Mouse (Mus musculus): ENCODE measurements at regions not wholly inside any gene's neighbourhood (a gene's known extent, or its start where the extent isn't known, plus 50 kb on each side); places are given as distances from the start of the nearest gene placed in this dataset.

- ATAC-seq (replicated peaks; ENCODE audit: insufficient number of reproducible peaks, low FRiP score, low TSS enrichment, poor library complexity, severe bottlenecking): no peak
Measured at GRCm38 (mm10) chr12:71470983-71471715, 161.5 kb downstream of the Dact1 start.

GRCm38 (mm10) chr12:71471720-71472119 is 162.0 kb downstream of the Dact1 start:
- ATAC-seq (replicated peaks; ENCODE audit: insufficient number of reproducible peaks, low FRiP score, low TSS enrichment, poor library complexity, severe bottlenecking): no peak

DNA sequence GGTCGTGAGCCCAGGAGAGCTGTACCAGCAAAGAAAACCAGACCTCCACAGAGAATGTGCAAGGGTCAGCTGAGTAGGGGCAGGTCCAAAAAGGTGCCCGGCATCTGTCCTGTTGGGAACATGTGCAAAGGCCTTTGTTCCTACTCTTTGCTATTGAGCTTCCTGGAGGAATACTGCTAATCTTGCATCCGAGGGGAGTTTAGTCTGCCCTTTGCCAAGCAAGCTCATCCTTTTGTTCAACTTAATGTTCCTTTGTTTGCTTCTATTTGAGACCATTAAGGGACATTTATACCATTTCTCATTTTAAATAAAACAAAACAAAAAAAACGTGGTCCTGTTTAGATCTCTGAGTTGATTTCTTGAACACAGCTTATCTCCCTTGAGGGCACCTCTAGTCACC is 166.6 kb downstream of the Dact1 start:
- no peak for ATAC-seq (replicated peaks; ENCODE audit: insufficient number of reproducible peaks, low FRiP score, low TSS enrichment, poor library complexity, severe bottlenecking)

- no peak for ATAC-seq (replicated peaks; ENCODE audit: insufficient number of reproducible peaks, low FRiP score, low TSS enrichment, poor library complexity, severe bottlenecking)
Measured at GRCm38 (mm10) chr12:71477691-71478090, 168.0 kb downstream of the Dact1 start.

- no peak for ATAC-seq (replicated peaks; ENCODE audit: insufficient number of reproducible peaks, low FRiP score, low TSS enrichment, poor library complexity, severe bottlenecking)
Measured at GRCm38 (mm10) chr12:71481371-71481770, 171.7 kb downstream of the Dact1 start.

DNA sequence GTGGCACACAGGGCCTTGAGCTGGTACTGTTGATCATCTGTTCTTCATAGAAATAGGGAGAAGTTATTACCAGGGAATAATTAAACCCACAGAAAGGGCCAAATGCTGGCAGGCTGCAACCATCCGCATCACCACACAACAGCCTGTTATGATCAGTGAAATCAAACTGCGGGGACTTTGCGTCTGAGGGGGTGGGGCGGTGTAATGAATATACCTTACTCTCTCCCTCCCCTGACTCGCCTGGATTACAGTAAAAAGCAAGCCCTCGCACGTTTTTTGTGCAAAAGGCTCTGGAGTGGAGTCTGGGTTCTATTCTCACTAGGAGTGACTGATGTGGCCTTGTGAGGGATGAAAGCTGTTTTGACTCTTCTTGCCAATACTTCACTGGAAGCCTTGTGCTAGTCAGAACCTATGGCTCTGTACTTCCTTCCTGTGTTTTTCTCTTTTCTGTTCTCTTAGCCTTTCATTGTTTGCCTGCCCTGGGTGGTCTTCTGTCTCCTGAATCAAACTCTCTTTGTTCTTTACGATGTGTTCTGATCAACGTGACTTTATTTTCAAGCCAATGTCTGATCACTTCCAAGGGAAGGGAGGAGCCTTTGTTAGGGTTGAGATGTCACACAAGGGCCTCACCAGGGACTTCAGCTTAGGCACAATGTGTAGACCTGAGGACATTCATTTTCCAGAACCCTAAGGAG is 172.4 kb downstream of the Dact1 start:
- ATAC-seq (replicated peaks; ENCODE audit: insufficient number of reproducible peaks, low FRiP score, low TSS enrichment, poor library complexity, severe bottlenecking): no peak

GRCm38 (mm10) chr12:71482619-71483018 is 172.9 kb downstream of the Dact1 start:
- no peak for ATAC-seq (replicated peaks; ENCODE audit: insufficient number of reproducible peaks, low FRiP score, low TSS enrichment, poor library complexity, severe bottlenecking)

- no peak for ATAC-seq (replicated peaks; ENCODE audit: insufficient number of reproducible peaks, low FRiP score, low TSS enrichment, poor library complexity, severe bottlenecking)
Measured at GRCm38 (mm10) chr12:71483536-71484165, 174.0 kb downstream of the Dact1 start.

DNA sequence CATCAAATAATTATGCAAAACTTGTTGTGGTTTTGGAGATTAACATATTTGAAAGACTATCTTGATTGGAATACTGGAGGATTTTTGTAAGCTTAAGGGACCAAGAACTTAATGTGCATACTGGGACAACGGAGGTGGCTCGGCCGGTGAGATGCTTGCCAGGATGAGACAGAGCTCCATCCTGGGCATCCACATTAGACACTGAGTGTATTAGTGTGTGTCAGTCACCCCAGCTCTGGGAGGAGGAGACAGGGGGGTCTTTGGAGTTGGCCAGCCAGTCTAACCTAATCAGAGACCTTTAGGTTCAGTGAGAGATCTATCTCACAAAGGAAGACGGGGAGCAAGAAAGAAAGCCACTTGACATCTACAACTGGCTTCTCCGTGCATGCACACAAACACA is 174.6 kb downstream of the Dact1 start:
- ATAC-seq (replicated peaks; ENCODE audit: insufficient number of reproducible peaks, low FRiP score, low TSS enrichment, poor library complexity, severe bottlenecking): no peak

- no peak for ATAC-seq (replicated peaks; ENCODE audit: insufficient number of reproducible peaks, low FRiP score, low TSS enrichment, poor library complexity, severe bottlenecking)
Measured at GRCm38 (mm10) chr12:71486078-71486477, 176.4 kb downstream of the Dact1 start.

GRCm38 (mm10) chr12:71487591-71488435 is 178.1 kb downstream of the Dact1 start:
- ATAC-seq (replicated peaks; ENCODE audit: insufficient number of reproducible peaks, low FRiP score, low TSS enrichment, poor library complexity, severe bottlenecking): no peak

DNA sequence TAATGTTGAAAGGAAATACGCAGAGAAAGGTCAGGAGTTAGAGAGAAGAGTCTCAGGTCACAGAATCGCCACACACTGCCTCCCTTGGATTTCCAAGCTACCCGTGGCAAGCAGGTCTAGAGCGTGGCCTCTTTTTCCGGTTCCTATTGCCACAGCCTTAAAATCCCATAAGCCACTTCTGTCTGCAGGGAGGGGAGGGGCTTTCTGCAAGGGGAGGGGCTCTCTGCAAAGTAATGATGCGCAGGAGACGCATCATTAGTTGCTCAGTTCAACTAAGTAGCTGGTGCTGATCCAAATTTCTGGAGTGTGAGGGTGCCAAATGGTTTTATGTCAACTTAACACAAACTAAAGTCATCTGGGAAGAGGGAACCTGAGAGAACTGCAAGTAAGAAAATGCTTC is 179.6 kb downstream of the Dact1 start:
- ATAC-seq (replicated peaks; ENCODE audit: insufficient number of reproducible peaks, low FRiP score, low TSS enrichment, poor library complexity, severe bottlenecking): no peak

DNA sequence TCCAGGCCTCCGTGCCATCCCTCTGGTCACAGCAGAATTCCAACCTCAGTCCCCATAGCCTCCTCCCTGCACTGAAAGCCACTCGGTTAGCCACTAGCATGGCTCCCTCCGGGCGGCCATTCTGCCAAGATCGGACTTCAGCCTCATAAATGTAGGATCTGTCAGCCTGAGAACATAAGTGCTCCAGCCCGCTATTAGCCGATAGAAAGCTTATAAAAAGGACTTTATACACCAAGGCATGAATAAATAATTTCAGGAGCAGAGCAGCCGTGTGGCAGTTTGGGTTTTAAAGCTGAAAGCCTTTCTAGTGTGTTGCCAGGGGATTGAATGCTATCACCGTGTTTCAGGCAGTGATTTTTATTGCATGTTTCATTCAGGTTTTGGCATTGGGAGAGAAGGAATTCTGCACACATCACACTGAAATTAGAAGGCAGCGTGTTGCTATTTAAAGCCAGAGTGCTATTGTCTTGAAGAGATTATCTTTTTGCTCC is 185.2 kb downstream of the Dact1 start:
- no peak for ATAC-seq (replicated peaks; ENCODE audit: insufficient number of reproducible peaks, low FRiP score, low TSS enrichment, poor library complexity, severe bottlenecking)

DNA sequence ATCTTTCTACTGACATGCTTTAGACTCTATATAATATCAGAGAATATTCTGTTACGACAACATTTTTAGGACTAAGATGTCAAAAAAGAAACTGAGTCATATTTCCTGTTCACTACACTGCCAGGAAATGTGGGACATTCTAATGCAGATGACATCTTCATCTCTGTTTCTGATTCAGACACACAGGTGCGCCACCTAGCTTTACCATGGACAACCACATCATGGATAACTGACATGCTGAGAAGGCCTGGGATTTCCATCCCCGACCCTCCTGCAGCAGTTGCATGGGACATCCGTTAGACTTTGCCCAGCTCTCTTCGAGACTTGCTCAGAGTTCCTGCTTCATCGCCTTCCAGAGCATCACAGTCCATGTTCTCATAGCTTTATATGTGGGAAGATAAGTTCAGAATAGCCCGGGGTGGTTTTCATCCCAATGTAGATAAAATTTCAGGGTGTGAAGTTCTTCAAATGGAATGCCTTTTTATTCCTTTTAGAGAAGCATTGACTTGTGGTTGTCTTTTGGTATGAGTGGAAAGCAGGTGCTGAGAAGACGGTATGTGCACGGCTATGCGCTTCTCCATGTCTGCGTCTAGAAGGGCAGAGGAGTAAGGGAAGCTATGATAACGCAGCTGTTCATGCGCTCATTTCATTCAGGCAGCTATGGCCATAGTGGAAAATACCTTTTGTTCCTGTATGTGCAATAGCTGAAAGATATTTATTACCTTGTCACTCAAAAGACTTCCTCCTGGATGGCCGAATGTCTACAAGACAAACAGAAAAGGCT is 188.8 kb downstream of the Dact1 start:
- no peak for ATAC-seq (replicated peaks; ENCODE audit: insufficient number of reproducible peaks, low FRiP score, low TSS enrichment, poor library complexity, severe bottlenecking)

- ATAC-seq (replicated peaks; ENCODE audit: insufficient number of reproducible peaks, low FRiP score, low TSS enrichment, poor library complexity, severe bottlenecking): no peak
Measured at GRCm38 (mm10) chr12:71501299-71501810, 191.7 kb downstream of the Dact1 start.

DNA sequence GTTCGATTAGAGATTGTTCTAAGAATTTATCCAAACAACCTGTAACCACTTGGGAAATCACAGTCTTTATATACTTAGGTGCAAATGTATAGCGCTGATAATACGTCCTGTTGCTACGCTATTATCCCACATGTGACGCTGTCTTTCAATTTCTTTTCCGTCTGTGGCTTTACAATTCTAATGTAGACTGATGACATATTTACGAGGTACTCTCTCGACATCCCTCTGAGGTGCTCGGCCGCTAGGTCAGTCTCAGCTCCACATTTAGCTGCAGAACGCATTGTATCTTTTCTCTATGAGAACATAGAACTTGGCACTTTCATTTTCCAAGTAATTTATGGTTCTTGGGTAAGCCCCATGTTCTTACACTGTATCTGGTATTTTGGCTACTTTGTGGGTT is 193.6 kb downstream of the Dact1 start:
- ATAC-seq (replicated peaks; ENCODE audit: insufficient number of reproducible peaks, low FRiP score, low TSS enrichment, poor library complexity, severe bottlenecking): no peak

- ATAC-seq (replicated peaks; ENCODE audit: insufficient number of reproducible peaks, low FRiP score, low TSS enrichment, poor library complexity, severe bottlenecking): no peak
Measured at GRCm38 (mm10) chr12:71506206-71506605, 196.5 kb downstream of the Dact1 start.

DNA sequence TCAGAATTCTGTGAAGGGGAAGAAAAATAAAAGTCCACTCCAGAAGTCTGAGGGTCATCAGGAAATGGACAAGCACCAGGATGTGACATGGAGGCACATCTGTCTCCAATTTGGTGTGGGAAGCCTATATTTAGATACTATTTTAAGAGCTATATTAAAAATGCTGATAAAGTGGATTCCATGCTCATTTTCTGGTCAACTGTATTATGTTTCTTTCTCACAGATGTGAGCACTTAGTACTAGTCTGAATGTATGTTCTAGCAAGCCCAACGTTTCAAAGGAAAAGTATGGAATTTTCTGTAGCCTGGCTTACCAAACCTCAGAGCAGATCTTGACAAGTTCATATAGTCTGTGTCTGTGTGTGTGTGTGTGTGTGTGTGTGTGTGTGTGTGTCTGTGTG is 197.0 kb downstream of the Dact1 start:
- ATAC-seq (replicated peaks; ENCODE audit: insufficient number of reproducible peaks, low FRiP score, low TSS enrichment, poor library complexity, severe bottlenecking): no peak

Data from monocyte, adult 5-6 weeks (primary cell).